Mouse (Mus musculus) erythroblast, embryonic 14.5 days (primary cell): ENCODE data around the gene Macf1.

ENCODE experiments used
- GATA1 ChIP-seq: IDR thresholded peaks from 2 replicates; pipeline ENCODE4 v1.6.1; 2012; ENCODE audit warnings: low read length, inconsistent platforms, mixed read lengths
- TAL1 ChIP-seq: IDR thresholded peaks from 3 replicates; pipeline ENCODE4 v1.6.1; 2012; ENCODE audit warnings: low read length, inconsistent platforms, mixed read lengths

DNA sequence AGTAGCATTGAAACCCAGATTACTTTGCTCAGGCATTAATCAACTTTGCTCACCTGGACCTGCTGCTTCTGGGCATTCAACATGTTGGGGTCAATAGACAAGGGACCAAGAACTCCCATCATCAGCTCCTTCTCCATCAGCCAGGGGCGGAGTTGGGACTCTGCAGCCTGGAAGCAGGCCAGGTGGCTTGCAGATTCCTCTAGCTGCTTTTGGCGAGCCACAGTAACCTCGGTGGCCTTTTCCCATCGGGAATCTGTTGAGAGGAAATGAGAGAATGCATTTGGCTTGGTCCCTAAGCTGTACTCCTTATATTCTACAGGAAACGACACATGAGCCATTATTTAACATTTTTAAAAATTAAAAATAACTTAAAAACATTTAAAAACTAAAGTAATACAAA, 245.7 kb downstream of the Macf1 start:
- TF ChIP-seq GATA1 (no peak), TAL1 (no peak)
